Mouse (Mus musculus): ENCODE data around the gene Ehbp1. TPM values are rescaled to one million over a fixed set of nuclear protein-coding genes. Genes with fewer than 3 reads are reported as not detected.

The Ehbp1 gene
- polyA plus RNA-seq, 1 experiment from 2014 or later: 13.6 TPM

- no peak overlapping the region for H3K4me3 ChIP-seq
- ATAC-seq (ENCODE audit: low FRiP score, low read depth): no peak
- H3K36me3 ChIP-seq: peaks cover 12% of the 10 kb centered on the region
- H3K9me3 ChIP-seq: no peaks in the 10 kb centered on the region
- H3K4me2 ChIP-seq (replicated peaks): no peak overlapping the region
- H3K27me3 ChIP-seq: no peaks in the 10 kb centered on the region
- H3K9ac ChIP-seq: no peak overlapping the region
- no peak overlapping the region for H3K27ac ChIP-seq
- peaks cover 17% of the 10 kb centered on the region; the same call in 1 of the 2 replicates for H3K4me1 ChIP-seq
- WGBS: 87% methylated on average over 3 of the region's 3 CpGs
Observed at GRCm38 (mm10) chr11:22271889-22272288, 70.2 kb downstream of the Ehbp1 start.

- H3K9me3 ChIP-seq: no peaks in the 10 kb centered on the region
- H3K4me3 ChIP-seq: no peak overlapping the region
- WGBS: 65% methylated on average over 4 of the region's 4 CpGs
- no peaks in the 10 kb centered on the region for H3K27me3 ChIP-seq
- H3K9ac ChIP-seq: no peak overlapping the region
- H3K4me2 ChIP-seq (replicated peaks): no peak overlapping the region
- H3K27ac ChIP-seq: no peak overlapping the region
- no peak for ATAC-seq (ENCODE audit: low FRiP score, low read depth)
- peaks cover 17% of the 10 kb centered on the region; the same call in 1 of the 2 replicates for H3K4me1 ChIP-seq
- H3K36me3 ChIP-seq: no peaks in the 10 kb centered on the region
Observed at GRCm38 (mm10) chr11:22269643-22270042, 72.4 kb downstream of the Ehbp1 start.

- Histone ChIP-seq H3K9ac (no peak overlapping the region), H3K9me3 (no peaks in the 10 kb centered on the region), H3K27ac (no peak overlapping the region), H3K4me1 (peaks cover 17% of the 10 kb centered on the region; the same call in 1 of the 2 replicates), H3K36me3 (no peaks in the 10 kb centered on the region), H3K4me3 (no peak overlapping the region), H3K27me3 (no peaks in the 10 kb centered on the region), H3K4me2 (replicated peaks) (no peak overlapping the region)
- WGBS: 82% methylated on average over 3 of the region's 3 CpGs
- no peak for ATAC-seq (ENCODE audit: low FRiP score, low read depth)
Observed at GRCm38 (mm10) chr11:22269173-22269572, 72.9 kb downstream of the Ehbp1 start.

GRCm38 (mm10) chr11:22267014-22267413 is 75.1 kb downstream of the Ehbp1 start:
- Histone ChIP-seq H3K27me3 (no peaks in the 10 kb centered on the region), H3K4me3 (no peak overlapping the region), H3K4me1 (peaks cover 14% of the 10 kb centered on the region; the same call in 1 of the 2 replicates), H3K9ac (no peak overlapping the region), H3K27ac (no peak overlapping the region), H3K4me2 (replicated peaks) (no peak overlapping the region), H3K9me3 (no peaks in the 10 kb centered on the region), H3K36me3 (no peaks in the 10 kb centered on the region; the same call in 1 of the 2 replicates)
- no peak for ATAC-seq (ENCODE audit: low FRiP score, low read depth)

GRCm38 (mm10) chr11:22255418-22255817 is 86.7 kb downstream of the Ehbp1 start:
- no peak for ATAC-seq (ENCODE audit: low FRiP score, low read depth)
- H3K36me3 ChIP-seq: no peaks in the 10 kb centered on the region

GRCm38 (mm10) chr11:22249363-22249762 is 92.7 kb downstream of the Ehbp1 start:
- no peak for ATAC-seq (ENCODE audit: low FRiP score, low read depth)
- no peak overlapping the region for H3K9ac ChIP-seq
- 90% methylated on average over 2 of the region's 2 CpGs for WGBS
- H3K4me2 ChIP-seq (replicated peaks): no peak overlapping the region
- no peaks in the 10 kb centered on the region for H3K27me3 ChIP-seq
- no peaks in the 10 kb centered on the region for H3K9me3 ChIP-seq
- no peak overlapping the region for H3K27ac ChIP-seq
- H3K4me3 ChIP-seq: no peak overlapping the region
- no peaks in the 10 kb centered on the region for H3K4me1 ChIP-seq
- H3K36me3 ChIP-seq: peaks cover 3% of the 10 kb centered on the region; the same call in 1 of the 2 replicates

More at GRCm38 (mm10) chr11:22255418-22255817, 86.7 kb downstream of the Ehbp1 start:
- WGBS: 95% methylated on average over 1 of the region's 1 CpGs
- no peaks in the 10 kb centered on the region for H3K4me1 ChIP-seq
- H3K4me2 ChIP-seq (replicated peaks): no peak overlapping the region
- no peak overlapping the region for H3K4me3 ChIP-seq
- H3K27ac ChIP-seq: no peak overlapping the region
- no peak overlapping the region for H3K9ac ChIP-seq
- H3K9me3 ChIP-seq: no peaks in the 10 kb centered on the region
- H3K27me3 ChIP-seq: no peaks in the 10 kb centered on the region

GRCm38 (mm10) chr11:22247736-22248135 is 94.4 kb downstream of the Ehbp1 start:
- H3K9ac ChIP-seq: no peak overlapping the region
- H3K9me3 ChIP-seq: no peaks in the 10 kb centered on the region
- peaks cover 3% of the 10 kb centered on the region; the same call in 1 of the 2 replicates for H3K36me3 ChIP-seq
- H3K27ac ChIP-seq: no peak overlapping the region
- no peak overlapping the region for H3K4me2 ChIP-seq (replicated peaks)
- WGBS: 77% methylated on average over 4 of the region's 4 CpGs
- no peaks in the 10 kb centered on the region for H3K4me1 ChIP-seq
- no peak for ATAC-seq (ENCODE audit: low FRiP score, low read depth)
- no peak overlapping the region for H3K4me3 ChIP-seq
- H3K27me3 ChIP-seq: no peaks in the 10 kb centered on the region

GRCm38 (mm10) chr11:22247069-22247468 is 95.0 kb downstream of the Ehbp1 start:
- H3K4me1 ChIP-seq: no peaks in the 10 kb centered on the region
- ATAC-seq (ENCODE audit: low FRiP score, low read depth): no peak
- H3K27ac ChIP-seq: no peak overlapping the region
- H3K4me3 ChIP-seq: no peak overlapping the region
- H3K9ac ChIP-seq: no peak overlapping the region
- no peaks in the 10 kb centered on the region for H3K27me3 ChIP-seq
- H3K36me3 ChIP-seq: peaks cover 3% of the 10 kb centered on the region; the same call in 1 of the 2 replicates
- no peaks in the 10 kb centered on the region for H3K9me3 ChIP-seq
- no peak overlapping the region for H3K4me2 ChIP-seq (replicated peaks)

GRCm38 (mm10) chr11:22235558-22235957 is 106.5 kb downstream of the Ehbp1 start:
- Histone ChIP-seq H3K4me1 (peaks cover 11% of the 10 kb centered on the region), H3K4me2 (replicated peaks) (no peak overlapping the region), H3K36me3 (peaks cover 4% of the 10 kb centered on the region), H3K27me3 (no peaks in the 10 kb centered on the region), H3K27ac (no peak overlapping the region), H3K9me3 (no peaks in the 10 kb centered on the region), H3K9ac (no peak overlapping the region), H3K4me3 (no peak overlapping the region)
- WGBS: 71% methylated on average over 5 of the region's 5 CpGs
- ATAC-seq (ENCODE audit: low FRiP score, low read depth): no peak

GRCm38 (mm10) chr11:22234739-22235138 is 107.4 kb downstream of the Ehbp1 start:
- no peak for ATAC-seq (ENCODE audit: low FRiP score, low read depth)
- no peaks in the 10 kb centered on the region for H3K27me3 ChIP-seq
- no peak overlapping the region for H3K4me3 ChIP-seq
- H3K9ac ChIP-seq: no peak overlapping the region
- peaks cover 11% of the 10 kb centered on the region for H3K4me1 ChIP-seq
- H3K4me2 ChIP-seq (replicated peaks): no peak overlapping the region
- whole genome bisulfite sequencing: 59% methylated on average over 1 of the region's 1 CpGs
- no peak overlapping the region for H3K27ac ChIP-seq
- peaks cover 4% of the 10 kb centered on the region for H3K36me3 ChIP-seq
- H3K9me3 ChIP-seq: no peaks in the 10 kb centered on the region

GRCm38 (mm10) chr11:22230906-22231305 is 111.2 kb downstream of the Ehbp1 start:
- ATAC-seq (ENCODE audit: low FRiP score, low read depth): peak; percentile 66; the same call in 1 of the 2 replicates
- Histone ChIP-seq H3K9me3 (no peaks in the 10 kb centered on the region), H3K4me1 (peaks cover 11% of the 10 kb centered on the region), H3K36me3 (peaks cover 7% of the 10 kb centered on the region), H3K9ac (no peak overlapping the region), H3K4me3 (no peak overlapping the region), H3K27me3 (no peaks in the 10 kb centered on the region), H3K4me2 (replicated peaks) (no peak overlapping the region), H3K27ac (peak overlapping the region; percentile 10; the same call in 1 of the 2 replicates)
- 55% methylated on average over 6 of the region's 6 CpGs for WGBS

GRCm38 (mm10) chr11:22225619-22226018 is 116.5 kb downstream of the Ehbp1 start:
- no peak for ATAC-seq (ENCODE audit: low FRiP score, low read depth)
- Histone ChIP-seq H3K4me1 (peaks cover under 1% of the 10 kb centered on the region), H3K36me3 (peaks cover 7% of the 10 kb centered on the region), H3K4me2 (replicated peaks) (no peak overlapping the region), H3K4me3 (no peak overlapping the region), H3K27me3 (no peaks in the 10 kb centered on the region), H3K27ac (no peak overlapping the region), H3K9me3 (no peaks in the 10 kb centered on the region), H3K9ac (no peak overlapping the region)
- 49% methylated on average over 2 of the region's 2 CpGs for WGBS

GRCm38 (mm10) chr11:22218222-22218621 is 123.9 kb downstream of the Ehbp1 start:
- Histone ChIP-seq H3K27me3 (no peaks in the 10 kb centered on the region), H3K4me3 (no peak overlapping the region), H3K36me3 (no peaks in the 10 kb centered on the region), H3K9me3 (no peaks in the 10 kb centered on the region), H3K27ac (no peak overlapping the region), H3K4me2 (replicated peaks) (no peak overlapping the region), H3K4me1 (peaks cover 4% of the 10 kb centered on the region; the same call in 1 of the 2 replicates), H3K9ac (no peak overlapping the region)
- no peak for ATAC-seq (ENCODE audit: low FRiP score, low read depth)
- WGBS: 88% methylated on average over 2 of the region's 2 CpGs

All from limb, embryonic 13.5 days (tissue).